Mouse (Mus musculus): ENCODE results near the gene Lman2l.

DNA sequence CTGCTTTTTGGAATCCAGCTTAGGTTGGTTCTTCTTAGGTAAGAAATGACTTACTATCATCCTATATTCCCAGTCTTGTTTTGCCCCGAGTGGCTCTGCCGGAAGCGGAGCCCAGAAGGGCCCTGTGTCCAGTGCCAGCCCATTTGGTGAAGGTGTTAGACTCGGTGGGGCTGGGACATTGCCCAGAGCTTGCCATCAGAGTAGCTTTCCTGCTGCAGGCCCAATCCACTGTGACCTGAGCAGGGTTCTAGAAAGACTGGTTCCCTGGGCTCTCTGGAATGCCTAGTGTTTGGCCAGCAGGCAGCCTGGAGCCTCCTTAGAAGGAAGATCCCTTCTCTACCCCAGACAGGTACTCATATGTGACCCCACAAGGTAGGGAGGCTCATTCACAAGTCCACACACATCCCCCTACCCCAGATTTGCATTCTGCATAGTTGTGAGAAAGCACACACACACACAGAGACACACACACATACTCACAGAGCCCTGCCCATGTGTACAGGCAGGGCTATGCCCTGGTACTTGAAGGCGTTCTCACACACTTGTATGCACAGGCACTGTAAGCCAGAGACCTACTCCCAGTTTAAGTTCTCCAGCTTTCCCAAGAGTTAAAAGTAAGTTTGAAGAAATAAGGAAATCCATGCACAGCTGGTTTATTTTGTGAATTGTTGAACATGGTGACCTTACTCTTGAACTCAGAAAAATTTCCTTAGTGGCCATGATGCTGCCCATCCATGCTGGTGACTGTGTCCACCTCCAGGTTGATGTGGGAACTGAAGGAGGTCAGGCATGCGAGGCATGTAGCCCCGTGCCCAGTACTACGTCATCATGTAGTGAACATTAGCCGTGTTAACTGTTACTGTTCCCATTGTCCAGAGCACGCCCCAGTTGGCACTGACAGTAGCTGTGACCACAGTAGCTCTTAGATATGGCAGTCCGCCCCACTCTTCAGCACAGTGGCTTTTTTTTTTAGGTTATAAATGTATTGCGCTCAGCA, 35.1 kb upstream of the Lman2l start:
- TF ChIP-seq CTCF (IDR thresholded peaks at IDR 0.05; ENCODE audit: insufficient read depth, low read depth, low read length) (no peak), POLR2A (IDR thresholded peaks at IDR 0.05; ENCODE audit: insufficient read depth, low read depth, low read length) (no peak)
